Mouse (Mus musculus) limb, embryonic 14.5 days (tissue): ENCODE data around the gene Ntsr1. TPM values are rescaled to one million over a fixed set of nuclear protein-coding genes. Genes with fewer than 3 reads are reported as not detected.

Source experiments
- ATAC-seq: fragments of 200-750 bp; cut with Nextera tagmentation; 2 replicates; pipeline ENCODE4 v1.8.0; 2017; ENCODE audit warnings: low read depth, moderate number of reproducible peaks, moderate TSS enrichment; ENCODE audit not compliant: low FRiP score
- DNase-seq: peaks from one replicate; pipeline ENCODE4 v3.0.0-alpha.2; 2015; ENCODE audit warnings: low spot score
- H3K27ac ChIP-seq: fragments of 300-500 bp; sonication (generic); replicated peaks from 2 replicates; pipeline ENCODE4 v1.5.1; 2014; ENCODE audit warnings: low read depth, mild to moderate bottlenecking, low read length, moderate library complexity, mixed read lengths
- H3K27me3 ChIP-seq: fragments of 300-500 bp; sonication (generic); 2 replicates; pipeline ENCODE4 v1.6.1; 2014; ENCODE audit warnings: low read length, mixed read lengths; ENCODE audit not compliant: control insufficient read depth, insufficient read depth
- H3K36me3 ChIP-seq: fragments of 300-500 bp; sonication (generic); 2 replicates; pipeline ENCODE4 v1.6.1; 2014; ENCODE audit warnings: mild to moderate bottlenecking, low read length, moderate library complexity, mixed read lengths; ENCODE audit not compliant: control insufficient read depth, insufficient read depth
- H3K4me1 ChIP-seq: fragments of 300-500 bp; sonication (generic); 2 replicates; pipeline ENCODE4 v1.6.1; 2014; ENCODE audit warnings: antibody characterized with exemption, low read length, mixed read lengths; ENCODE audit not compliant: control insufficient read depth, insufficient read depth
- H3K4me2 ChIP-seq: fragments of 300-500 bp; sonication (generic); replicated peaks from 2 replicates; pipeline ENCODE4 v1.6.1; 2014; ENCODE audit warnings: low read depth, mild to moderate bottlenecking, low read length, moderate library complexity; ENCODE audit not compliant: severe bottlenecking
- H3K4me3 ChIP-seq: fragments of 300-500 bp; sonication (generic); replicated peaks from 2 replicates; pipeline ENCODE4 v1.5.1; 2014; ENCODE audit warnings: low read length
- H3K9ac ChIP-seq: fragments of 300-500 bp; sonication (generic); 2 replicates; pipeline ENCODE4 v1.6.1; 2014; ENCODE audit warnings: mild to moderate bottlenecking, low read depth, low read length, moderate library complexity; ENCODE audit not compliant: severe bottlenecking
- H3K9me3 ChIP-seq: fragments of 300-500 bp; sonication (generic); 2 replicates; pipeline ENCODE4 v1.6.1; 2016; ENCODE audit warnings: low read length; ENCODE audit not compliant: control insufficient read depth
- POLR2A ChIP-seq: fragments of 200-500 bp; IDR thresholded peaks from 2 replicates; pipeline ENCODE4 v1.8.0; 2012; ENCODE audit warnings: inconsistent platforms, mild to moderate bottlenecking, moderate library complexity, borderline replicate concordance; ENCODE audit not compliant: insufficient read depth, insufficient read length; ENCODE audit errors: extremely low read depth
- WGBS: fragments of 180-500 bp; shearing (Covaris S2); extraction: QIAGEN DNeasy Blood & Tissue Kit; methylation state at CpG from one replicate; pipeline ENCODE4 v1.1.7; 2014; 5-methylcytosine and 5-hydroxymethylcytosine counted together
- polyA plus RNA-seq, 2 experiments: library from polyadenylated mRNA; depleted of rRNA in 1 of 2; stranded (reverse) in 1 of 2; unstranded in 1 of 2; fragments of >200 nt; fragmentation: Nextera tagmentation in 1 of 2; extraction: Ambion mirVana in 1 of 2; gene quantifications; 2 replicates each; pipeline versions ENCODE4 v1.2.1 to v1.2.3; 2012 to 2014

Ntsr1 gene
- polyA plus RNA-seq, 2 experiments: 0.40 to 0.52 TPM

GRCm38 (mm10) chr2:180556470-180556869, 56.7 kb downstream of the Ntsr1 start:
- Histone ChIP-seq H3K9ac (no peak overlapping the region), H3K27ac (no peak overlapping the region), H3K36me3 (no peaks in the 10 kb centered on the region), H3K4me1 (no peaks in the 10 kb centered on the region), H3K4me2 (no peak overlapping the region), H3K4me3 (no peak overlapping the region), H3K27me3 (no peaks in the 10 kb centered on the region), H3K9me3 (no peaks in the 10 kb centered on the region)
- no peak for DNase-seq
- TF ChIP-seq POLR2A: no peak
- no peak for ATAC-seq
- 80% methylated on average over 3 of the region's 3 CpGs for WGBS

- DNase-seq (no peak), ATAC-seq (no peak)
- 54% methylated on average over 5 of the region's 5 CpGs for WGBS
- no peak for TF ChIP-seq POLR2A
- Histone ChIP-seq H3K4me3 (no peak overlapping the region), H3K4me1 (no peaks in the 10 kb centered on the region), H3K9me3 (no peaks in the 10 kb centered on the region), H3K4me2 (no peak overlapping the region), H3K27me3 (no peaks in the 10 kb centered on the region), H3K9ac (no peak overlapping the region), H3K36me3 (no peaks in the 10 kb centered on the region), H3K27ac (no peak overlapping the region)
Measured at GRCm38 (mm10) chr2:180560245-180560644, 60.5 kb downstream of the Ntsr1 start.

- Histone ChIP-seq H3K9ac (no peak overlapping the region), H3K9me3 (no peaks in the 10 kb centered on the region), H3K27me3 (no peaks in the 10 kb centered on the region), H3K36me3 (no peaks in the 10 kb centered on the region), H3K4me1 (no peaks in the 10 kb centered on the region), H3K4me2 (no peak overlapping the region), H3K27ac (no peak overlapping the region), H3K4me3 (no peak overlapping the region)
- DNase-seq (peak; percentile 4), ATAC-seq (no peak)
- 46% methylated on average over 5 of the region's 5 CpGs for WGBS
- no peak for TF ChIP-seq POLR2A
Measured at GRCm38 (mm10) chr2:180562146-180562545, 62.4 kb downstream of the Ntsr1 start.

GRCm38 (mm10) chr2:180563296-180563695, 63.5 kb downstream of the Ntsr1 start:
- Histone ChIP-seq H3K9me3 (no peaks in the 10 kb centered on the region), H3K4me3 (no peak overlapping the region), H3K9ac (no peak overlapping the region), H3K4me1 (no peaks in the 10 kb centered on the region), H3K4me2 (no peak overlapping the region), H3K36me3 (no peaks in the 10 kb centered on the region), H3K27ac (no peak overlapping the region), H3K27me3 (no peaks in the 10 kb centered on the region)
- ATAC-seq (no peak), DNase-seq (no peak)
- WGBS: 53% methylated on average over 6 of the region's 6 CpGs
- no peak for TF ChIP-seq POLR2A

GRCm38 (mm10) chr2:180563841-180564240, 64.1 kb downstream of the Ntsr1 start:
- no peaks in the 10 kb centered on the region for H3K36me3 ChIP-seq
- H3K4me1 ChIP-seq: peaks cover 4% of the 10 kb centered on the region
- no peak for TF ChIP-seq POLR2A
- H3K27me3 ChIP-seq: no peaks in the 10 kb centered on the region
- H3K4me3 ChIP-seq: no peak overlapping the region
- no peaks in the 10 kb centered on the region for H3K9me3 ChIP-seq
- DNase-seq (no peak), ATAC-seq (no peak)
- H3K4me2 ChIP-seq: no peak overlapping the region
- H3K9ac ChIP-seq: no peak overlapping the region
- 33% methylated on average over 5 of the region's 5 CpGs for WGBS
- no peak overlapping the region for H3K27ac ChIP-seq
